Mouse (Mus musculus) small intestine, adult 2 months (tissue): Measurements from ENCODE around the gene Gm4869. TPM values are rescaled to one million over a fixed set of nuclear protein-coding genes. Genes with fewer than 3 reads are reported as not detected.
A peak's percentile ranks its signal among the peaks of the same experiment; 100 is the strongest.

Experiments
- H3K27ac ChIP-seq: fragments of 200-500 bp; 2 replicates; pipeline ENCODE4 v1.5.1; 2012; ENCODE audit warnings: low read depth, low read length, control low read depth, inconsistent platforms; ENCODE audit not compliant: insufficient read depth
- H3K27me3 ChIP-seq: fragments of 200-500 bp; 2 replicates; pipeline ENCODE4 v1.6.1; 2012; ENCODE audit warnings: mild to moderate bottlenecking, moderate library complexity, low read length, inconsistent platforms; ENCODE audit not compliant: control insufficient read depth, insufficient read depth
- H3K36me3 ChIP-seq: fragments of 200-500 bp; 2 replicates; pipeline ENCODE4 v1.6.1; 2012; ENCODE audit warnings: mild to moderate bottlenecking, low read length, control low read depth, inconsistent platforms; ENCODE audit not compliant: control insufficient read depth, insufficient read depth
- H3K4me1 ChIP-seq: fragments of 200-500 bp; 2 replicates; pipeline ENCODE4 v1.6.1; 2012; ENCODE audit warnings: low read length, inconsistent platforms, mixed read lengths; ENCODE audit not compliant: control insufficient read depth, insufficient read depth, insufficient read length
- H3K4me3 ChIP-seq: fragments of 200-500 bp; 2 replicates; pipeline ENCODE4 v1.5.1; 2012; ENCODE audit warnings: low read depth, mild to moderate bottlenecking, control low read depth, inconsistent platforms, low read length, moderate library complexity
- CTCF ChIP-seq: fragments of 200-500 bp; IDR thresholded peaks from 2 replicates; pipeline ENCODE4 v1.5.1; 2012; ENCODE audit warnings: low read depth, mild to moderate bottlenecking, control low read depth, inconsistent platforms, low read length, moderate library complexity, mixed read lengths; ENCODE audit not compliant: insufficient replicate concordance, insufficient read length; ENCODE audit errors: extremely low read depth
- POLR2A ChIP-seq: fragments of 200-500 bp; IDR thresholded peaks from 2 replicates; pipeline ENCODE4 v1.6.1; 2012; ENCODE audit warnings: low read depth, mild to moderate bottlenecking, control low read depth, inconsistent platforms, low read length, moderate library complexity
- WGBS: fragments of 180-500 bp; shearing (Covaris S2); methylation state at CpG from one replicate; pipeline ENCODE4 v1.1.7; 2018; 5-methylcytosine and 5-hydroxymethylcytosine counted together
- polyA plus RNA-seq: library from polyadenylated mRNA; depleted of rRNA; stranded (reverse); fragments of >200 nt; gene quantifications from 2 replicates; pipeline ENCODE4 v1.2.3, GENCODE M21; 2012; rRNA removed

Gene Gm4869
- polyA plus RNA-seq, 1 experiment: not detected

DNA sequence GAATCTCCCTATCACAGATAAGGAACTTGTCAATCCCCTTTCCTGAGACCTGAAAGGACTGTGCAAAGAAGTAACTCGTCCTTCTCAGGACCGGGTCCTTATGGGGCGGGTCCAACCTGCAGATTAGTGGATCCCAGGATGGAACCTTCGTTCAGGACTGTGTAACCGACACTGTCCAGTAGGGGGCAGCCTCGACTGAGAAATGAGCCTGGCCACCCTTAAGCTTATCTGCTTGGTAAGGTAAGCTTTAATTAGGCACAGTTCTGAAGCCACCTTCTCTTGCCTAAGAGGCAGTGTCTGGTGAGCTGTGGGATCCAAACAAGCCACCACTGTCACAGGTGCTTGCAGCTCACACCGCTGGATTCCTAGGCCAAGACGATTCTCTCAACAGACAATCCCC lies 94.7 kb downstream of the Gm4869 start:
- Histone ChIP-seq H3K27ac (no peak overlapping the region), H3K36me3 (no peaks in the 10 kb centered on the region), H3K4me1 (no peaks in the 10 kb centered on the region; the same call in 1 of the 2 replicates), H3K4me3 (no peak overlapping the region), H3K27me3 (no peaks in the 10 kb centered on the region)
- 12% methylated on average over 8 of the region's 8 CpGs for WGBS
- peak; percentile 89; the same call in 1 of the 2 replicates for TF ChIP-seq CTCF
- no peak for TF ChIP-seq POLR2A

DNA sequence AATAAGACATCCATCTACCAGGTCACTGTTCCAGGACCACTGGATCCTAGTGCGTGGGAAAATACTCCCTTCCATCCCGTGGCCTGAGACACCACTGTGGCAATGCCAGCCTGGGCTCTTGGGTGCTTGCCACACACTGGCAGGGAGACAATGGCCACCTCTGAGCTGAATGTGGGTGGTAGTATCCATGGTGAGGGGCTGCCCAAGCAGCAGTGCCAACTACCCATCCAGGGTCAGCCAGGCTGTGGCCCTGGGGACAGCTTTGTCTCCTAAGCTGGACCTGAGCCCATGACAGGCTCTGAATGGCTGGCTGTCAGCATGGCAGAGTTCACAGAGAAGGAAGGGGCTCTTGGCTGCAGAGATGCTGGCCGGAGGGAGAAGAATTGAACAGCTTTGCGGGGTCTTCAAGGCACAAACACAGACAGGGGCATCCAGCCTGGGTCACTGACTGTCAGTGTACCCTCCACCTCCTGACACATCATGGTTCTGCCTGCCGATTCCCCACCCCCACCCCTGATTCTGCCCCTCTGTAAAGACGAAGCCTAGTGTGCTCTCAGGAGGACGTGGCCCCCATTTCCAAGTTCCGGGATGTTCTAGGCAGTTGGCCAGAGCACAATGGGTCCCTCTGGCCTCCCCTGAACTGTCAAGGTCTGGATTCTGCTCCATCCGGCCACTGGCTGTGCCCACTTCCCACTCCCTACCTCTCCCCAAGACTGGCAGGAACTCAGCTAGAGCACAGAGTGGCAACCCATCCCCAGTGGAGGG lies 97.5 kb downstream of the Gm4869 start:
- TF ChIP-seq POLR2A: no peak
- no peak for TF ChIP-seq CTCF
- H3K27ac ChIP-seq: no peak overlapping the region
- 71% methylated on average over 9 of the region's 9 CpGs for WGBS
- H3K4me1 ChIP-seq: no peaks in the 10 kb centered on the region
- H3K4me3 ChIP-seq: no peak overlapping the region
- H3K27me3 ChIP-seq: no peaks in the 10 kb centered on the region
- H3K36me3 ChIP-seq: no peaks in the 10 kb centered on the region

Other genes starting within 250 kb of the Gm4869 start
- gene Mad1l1, start 124.1 kb upstream of the Gm4869 start, polyA plus RNA-seq: 13.2 and 22.9 TPM in 2 replicates
- 5.6 and 11.0 TPM in 2 replicates for gene Nudt1, start 124.0 kb upstream of the Gm4869 start, polyA plus RNA-seq
- gene Mrm2, start 113.7 kb upstream of the Gm4869 start, polyA plus RNA-seq: 3.2 and 4.3 TPM in 2 replicates
- gene Snx8, start 56.4 kb upstream of the Gm4869 start, polyA plus RNA-seq: 5.0 and 6.6 TPM in 2 replicates
- gene Eif3b, start 26.3 kb upstream of the Gm4869 start, polyA plus RNA-seq: 40.9 and 68.3 TPM in 2 replicates
- 10.5 and 10.6 TPM in 2 replicates for gene Chst12, start 59.9 kb downstream of the Gm4869 start, polyA plus RNA-seq
- gene Grifin, start 119.4 kb downstream of the Gm4869 start, polyA plus RNA-seq: not detected in 2 replicates
- gene Lfng, start 161.7 kb downstream of the Gm4869 start, polyA plus RNA-seq: 25.6 and 29.9 TPM in 2 replicates
- gene Ttyh3, start 203.4 kb downstream of the Gm4869 start, polyA plus RNA-seq: 35.3 and 72.5 TPM in 2 replicates